Mouse (Mus musculus) heart, embryonic 16.5 days (tissue): ENCODE results near the gene Elob. TPM values are rescaled to one million over a fixed set of nuclear protein-coding genes. Genes with fewer than 3 reads are reported as not detected.

Source experiments
- ATAC-seq: fragments of 200-750 bp; cut with Nextera tagmentation; replicated peaks from 2 replicates; pipeline ENCODE4 v1.8.0; 2017; ENCODE audit warnings: moderate number of reproducible peaks; ENCODE audit not compliant: insufficient read depth, low FRiP score; ENCODE audit errors: extremely low read depth
- H3K27ac ChIP-seq: fragments of 300-500 bp; sonication (generic); 2 replicates; pipeline ENCODE4 v1.5.1; 2014; ENCODE audit warnings: mild to moderate bottlenecking, low read length, control low read depth, moderate library complexity
- H3K27me3 ChIP-seq: fragments of 300-500 bp; sonication (generic); 2 replicates; pipeline ENCODE4 v1.6.1; 2014; ENCODE audit warnings: low read length, mixed read lengths; ENCODE audit not compliant: control insufficient read depth, insufficient read depth
- H3K36me3 ChIP-seq: fragments of 300-500 bp; sonication (generic); 2 replicates; pipeline ENCODE4 v1.6.1; 2014; ENCODE audit not compliant: control insufficient read depth, insufficient read depth
- H3K4me1 ChIP-seq: fragments of 300-500 bp; sonication (generic); 2 replicates; pipeline ENCODE4 v1.6.1; 2014; ENCODE audit warnings: low read length, mixed read lengths; ENCODE audit not compliant: control insufficient read depth, insufficient read depth
- H3K4me2 ChIP-seq: fragments of 300-500 bp; sonication (generic); 2 replicates; pipeline ENCODE4 v1.6.1; 2014; ENCODE audit warnings: low read depth, mild to moderate bottlenecking, control low read depth, low read length
- H3K4me3 ChIP-seq: fragments of 300-500 bp; sonication (generic); 2 replicates; pipeline ENCODE4 v1.5.1; 2014; ENCODE audit warnings: mild to moderate bottlenecking, control low read depth, low read length
- H3K9ac ChIP-seq: fragments of 300-500 bp; sonication (generic); 2 replicates; pipeline ENCODE4 v1.6.1; 2014; ENCODE audit warnings: low read length, control low read depth
- H3K9me3 ChIP-seq: fragments of 300-500 bp; sonication (generic); replicated peaks from 2 replicates; pipeline ENCODE4 v1.6.1; 2016; ENCODE audit warnings: low read length; ENCODE audit not compliant: control insufficient read depth
- WGBS: fragments of 180-500 bp; shearing (Covaris S2); extraction: QIAGEN DNeasy Blood & Tissue Kit; methylation state at CpG from one replicate; pipeline ENCODE4 v1.1.7; 2014; 5-methylcytosine and 5-hydroxymethylcytosine counted together
- microRNA-seq: library from miRNA; unstranded; fragments of <30 nt; microRNA quantifications from one replicate; pipeline ENCODE4, GENCODE M21; 2017
- polyA plus RNA-seq: library from polyadenylated mRNA; unstranded; fragments of >200 nt; fragmentation: Nextera tagmentation; extraction: Ambion mirVana; gene quantifications from 2 replicates; pipeline ENCODE4 v1.2.1, GENCODE M21; 2015

Gene Elob
- polyA plus RNA-seq, 1 experiment from 2014 or later = 812 TPM

- H3K4me1 ChIP-seq = no peaks in the 10 kb centered on the region
- no peak overlapping the region for H3K27ac ChIP-seq
- no peak overlapping the region for H3K4me3 ChIP-seq
- no peaks in the 10 kb centered on the region for H3K36me3 ChIP-seq
- no peak overlapping the region for H3K4me2 ChIP-seq
- no peaks in the 10 kb centered on the region for H3K9me3 ChIP-seq
- H3K27me3 ChIP-seq = no peaks in the 10 kb centered on the region
- WGBS = 75% methylated on average over 2 of the region's 2 CpGs
- H3K9ac ChIP-seq = no peak overlapping the region
- ATAC-seq = no peak
Measured at GRCm38 (mm10) chr17:23777141-23777540, 51.8 kb downstream of the Elob start.

GRCm38 (mm10) chr17:23776216-23776615, 52.7 kb downstream of the Elob start:
- Histone ChIP-seq H3K27me3 (no peaks in the 10 kb centered on the region), H3K36me3 (no peaks in the 10 kb centered on the region), H3K4me1 (no peaks in the 10 kb centered on the region), H3K4me3 (no peak overlapping the region), H3K4me2 (no peak overlapping the region), H3K9ac (no peak overlapping the region), H3K9me3 (no peaks in the 10 kb centered on the region), H3K27ac (no peak overlapping the region)
- no peak for ATAC-seq
- 79% methylated on average over 10 of the region's 10 CpGs for WGBS

Small RNAs within 50 kb of the gene (microRNA-seq; reads per million reads assigned to microRNA genes)
- 1.6 reads per million for gene Mir5125

Other genes with a start within 250 kb of the Elob start
- 7.3 and 8.5 TPM in 2 replicates for gene Zfp13, start 229.6 kb downstream of the Elob start, polyA plus RNA-seq
- not detected in 2 replicates for gene Zscan10, start 228.3 kb downstream of the Elob start, polyA plus RNA-seq
- gene Mmp25, start 183.9 kb downstream of the Elob start, polyA plus RNA-seq = 0.24 and 0.25 TPM in 2 replicates
- gene Bicdl2, start 168.6 kb downstream of the Elob start, polyA plus RNA-seq = 0.45 and 0.67 TPM in 2 replicates
- 214 and 247 TPM in 2 replicates for gene Hcfc1r1, start 155.5 kb downstream of the Elob start, polyA plus RNA-seq
- 38.7 and 39.1 TPM in 2 replicates for gene Thoc6, start 155.3 kb downstream of the Elob start, polyA plus RNA-seq
- 100 and 122 TPM in 2 replicates for gene Tnfrsf12a, start 151.7 kb downstream of the Elob start, polyA plus RNA-seq
- 1.7 and 15.9 TPM in 2 replicates for gene Cldn6, start 149.9 kb downstream of the Elob start, polyA plus RNA-seq
- gene Cldn9, start 145.1 kb downstream of the Elob start, polyA plus RNA-seq = 0.22 and 0.84 TPM in 2 replicates
- not detected in 2 replicates for gene 1520401A03Rik, start 106.4 kb downstream of the Elob start, polyA plus RNA-seq
- gene Pkmyt1, start 102.8 kb downstream of the Elob start, polyA plus RNA-seq = 29.7 and 33.3 TPM in 2 replicates
- 16.8 and 19.8 TPM in 2 replicates for gene Paqr4, start 88.3 kb downstream of the Elob start, polyA plus RNA-seq
- gene Kremen2, start 83.3 kb downstream of the Elob start, polyA plus RNA-seq = 1.8 and 3.7 TPM in 2 replicates
- gene Flywch1, start 57.5 kb downstream of the Elob start, polyA plus RNA-seq = 42.2 and 46.9 TPM in 2 replicates
- 4.3 and 5.9 TPM in 2 replicates for gene Flywch2, start 43.1 kb downstream of the Elob start, polyA plus RNA-seq
- gene Srrm2, start 38.6 kb downstream of the Elob start, polyA plus RNA-seq = 311 and 314 TPM in 2 replicates
- gene Prss33, start 6.9 kb upstream of the Elob start, polyA plus RNA-seq = not detected in 2 replicates
- gene Prss32, start 14.7 kb upstream of the Elob start, polyA plus RNA-seq = 0.11 and 0.50 TPM in 2 replicates
- gene Prss41, start 15.0 kb upstream of the Elob start, polyA plus RNA-seq = 0.21 and 0.22 TPM in 2 replicates
- gene Prss21, start 38.9 kb upstream of the Elob start, polyA plus RNA-seq = not detected in 2 replicates
- gene Dcpp1, start 51.7 kb upstream of the Elob start, polyA plus RNA-seq = not detected in 2 replicates
- gene Dcpp2, start 51.7 kb upstream of the Elob start, polyA plus RNA-seq = 0.21 TPM in 1 of 2 replicates, not detected in the other
- not detected in 2 replicates for gene Dcpp3, start 88.3 kb upstream of the Elob start, polyA plus RNA-seq
- gene Sbp, start 112.5 kb upstream of the Elob start, polyA plus RNA-seq = not detected in 2 replicates
- not detected in 2 replicates for gene Sbpl, start 126.1 kb upstream of the Elob start, polyA plus RNA-seq
- 0.39 and 0.40 TPM in 2 replicates for gene Prss30, start 151.4 kb upstream of the Elob start, polyA plus RNA-seq
- gene Prss22, start 169.0 kb upstream of the Elob start, polyA plus RNA-seq = 0.15 TPM in 1 of 2 replicates, not detected in the other
- gene Prss27, start 209.0 kb upstream of the Elob start, polyA plus RNA-seq = 0.14 and 0.15 TPM in 2 replicates
- 36.5 and 36.6 TPM in 2 replicates for gene Kctd5, start 244.3 kb upstream of the Elob start, polyA plus RNA-seq